Mouse (Mus musculus): Measurements from ENCODE around the gene Gpr62. TPM values are rescaled to one million over a fixed set of nuclear protein-coding genes. Genes with fewer than 3 reads are reported as not detected.

Gene Gpr62
- polyA plus RNA-seq, 1 experiment = not detected

GRCm38 (mm10) chr9:106463122-106464063 lies 2.3 kb downstream of the Gpr62 start:
- H3K4me1 ChIP-seq (ENCODE audit: control insufficient read depth, insufficient read depth, low read length) = no peaks in the 10 kb centered on the region
- WGBS = 86% methylated on average over 21 of the region's 21 CpGs

GRCm38 (mm10) chr9:106462430-106462800 lies 3.3 kb downstream of the Gpr62 start:
- 90% methylated on average over 12 of the region's 12 CpGs for WGBS
- TF ChIP-seq POLR2A (IDR thresholded peaks at IDR 0.05; ENCODE audit: borderline replicate concordance, control insufficient read depth, low read depth, low read length) = no peak
- TF ChIP-seq CTCF (IDR thresholded peaks at IDR 0.05; ENCODE audit: control insufficient read depth, insufficient read depth, low read length) = no peak
- no peak overlapping the region for H3K27ac ChIP-seq (ENCODE audit: control insufficient read depth, insufficient read depth, low read depth, low read length, poor library complexity)
- H3K4me3 ChIP-seq (replicated peaks; ENCODE audit: control insufficient read depth, low read depth, low read length) = no peak overlapping the region
- no peaks in the 10 kb centered on the region for H3K4me1 ChIP-seq (ENCODE audit: control insufficient read depth, insufficient read depth, low read length)

More at GRCm38 (mm10) chr9:106463122-106464063, 2.3 kb downstream of the Gpr62 start:
- no peak for TF ChIP-seq POLR2A (IDR thresholded peaks at IDR 0.05; ENCODE audit: borderline replicate concordance, control insufficient read depth, low read depth, low read length)
- TF ChIP-seq CTCF (IDR thresholded peaks at IDR 0.05; ENCODE audit: control insufficient read depth, insufficient read depth, low read length) = no peak
- no peak overlapping the region; the same call in 1 of the 2 replicates for H3K27ac ChIP-seq (ENCODE audit: control insufficient read depth, insufficient read depth, low read depth, low read length, poor library complexity)
- H3K4me3 ChIP-seq (replicated peaks; ENCODE audit: control insufficient read depth, low read depth, low read length) = no peak overlapping the region

DNA sequence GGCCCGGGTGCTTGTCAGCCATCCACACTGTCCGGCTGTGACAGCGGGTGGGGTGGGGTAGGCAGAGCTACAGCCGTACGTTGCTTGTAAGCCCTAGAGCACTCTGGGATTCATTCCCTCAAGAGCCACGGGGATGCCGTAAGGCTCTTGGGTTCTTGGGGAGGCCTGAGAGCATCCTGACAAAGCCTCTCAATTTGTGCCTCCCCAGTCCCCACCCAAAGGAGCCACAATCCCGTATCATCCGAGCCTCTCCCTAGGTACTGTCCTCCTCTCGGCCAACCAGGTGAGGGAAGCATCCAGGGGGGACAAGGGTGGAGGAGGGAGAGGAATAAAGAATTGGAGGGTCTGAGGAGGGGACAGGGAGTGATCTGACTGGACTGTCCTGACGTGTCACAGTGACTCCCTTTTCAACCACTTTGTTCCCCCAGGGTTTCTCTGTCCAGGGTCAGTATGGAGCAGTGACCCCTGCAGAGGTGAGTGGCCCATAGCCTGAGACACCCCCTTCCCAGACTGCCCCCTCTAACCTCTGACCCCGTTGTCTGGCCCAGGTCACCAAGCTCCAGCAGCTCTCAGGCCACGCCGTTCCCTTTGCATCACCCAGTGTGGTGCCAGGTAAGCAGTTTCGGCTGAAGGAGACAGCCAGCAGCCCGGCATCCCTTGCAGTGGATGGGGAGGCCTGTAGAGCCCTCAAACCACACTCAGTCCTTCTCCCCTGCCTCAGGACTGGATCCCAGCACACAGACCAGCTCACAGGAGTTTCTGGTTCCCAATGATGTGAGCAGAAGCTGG lies 3.9 kb downstream of the Gpr62 start:
- Histone ChIP-seq H3K4me1 (ENCODE audit: control insufficient read depth, insufficient read depth, low read length) (no peaks in the 10 kb centered on the region), H3K27ac (ENCODE audit: control insufficient read depth, insufficient read depth, low read depth, low read length, poor library complexity) (no peak overlapping the region), H3K4me3 (replicated peaks; ENCODE audit: control insufficient read depth, low read depth, low read length) (no peak overlapping the region)
- 87% methylated on average over 16 of the region's 16 CpGs for WGBS
- TF ChIP-seq POLR2A (IDR thresholded peaks at IDR 0.05; ENCODE audit: borderline replicate concordance, control insufficient read depth, low read depth, low read length) (no peak), CTCF (IDR thresholded peaks at IDR 0.05; ENCODE audit: control insufficient read depth, insufficient read depth, low read length) (no peak)

DNA sequence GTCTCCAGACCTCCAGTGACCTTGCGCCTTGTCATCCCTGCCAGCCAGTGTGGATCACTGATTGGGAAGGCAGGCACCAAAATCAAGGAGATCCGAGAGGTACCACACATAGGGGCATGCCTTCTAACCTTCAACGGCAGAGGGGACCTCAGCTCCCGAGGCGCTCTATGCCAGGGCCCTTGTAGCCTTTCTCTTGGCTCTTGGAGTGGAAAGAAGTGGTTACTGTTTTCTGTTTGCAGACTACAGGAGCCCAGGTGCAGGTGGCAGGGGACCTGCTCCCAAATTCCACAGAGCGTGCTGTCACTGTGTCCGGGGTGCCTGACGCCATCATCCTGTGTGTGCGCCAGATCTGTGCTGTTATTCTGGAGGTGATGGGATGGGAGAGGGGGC lies 4.7 kb downstream of the Gpr62 start:
- Histone ChIP-seq H3K27ac (ENCODE audit: control insufficient read depth, insufficient read depth, low read depth, low read length, poor library complexity) (no peak overlapping the region), H3K4me3 (replicated peaks; ENCODE audit: control insufficient read depth, low read depth, low read length) (no peak overlapping the region), H3K4me1 (ENCODE audit: control insufficient read depth, insufficient read depth, low read length) (no peaks in the 10 kb centered on the region)
- WGBS = 91% methylated on average over 9 of the region's 9 CpGs
- TF ChIP-seq CTCF (IDR thresholded peaks at IDR 0.05; ENCODE audit: control insufficient read depth, insufficient read depth, low read length) = no peak
- TF ChIP-seq POLR2A (IDR thresholded peaks at IDR 0.05; ENCODE audit: borderline replicate concordance, control insufficient read depth, low read depth, low read length) = no peak

DNA sequence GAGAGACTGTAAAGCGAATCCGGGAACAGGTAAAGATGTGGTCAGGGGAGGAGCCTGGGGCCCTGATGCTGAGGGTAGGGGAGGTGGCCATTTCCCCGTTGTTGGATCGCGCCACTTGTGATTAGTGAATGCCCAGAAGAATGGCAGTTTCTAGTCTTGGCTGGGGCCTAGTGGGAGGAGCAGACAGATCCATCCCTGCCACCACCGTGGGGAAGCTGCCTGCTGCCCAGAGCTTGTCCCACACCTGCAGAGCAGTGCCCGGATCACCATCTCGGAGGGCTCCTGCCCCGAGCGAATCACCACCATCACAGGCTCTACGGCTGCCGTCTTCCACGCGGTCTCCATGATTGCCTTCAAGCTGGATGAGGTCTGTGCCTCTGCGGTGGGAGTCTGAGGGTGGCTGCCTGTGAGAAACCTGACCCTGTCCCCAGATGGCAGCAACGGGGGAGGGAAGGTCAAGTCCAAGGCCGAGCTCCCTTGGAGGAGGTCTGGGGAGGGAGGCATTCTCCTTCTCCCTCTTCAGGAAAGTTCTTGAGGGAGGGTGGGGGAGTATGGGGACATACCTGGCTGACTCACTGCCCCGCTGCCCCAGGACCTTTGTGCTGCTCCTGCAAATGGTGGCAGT lies 5.2 kb downstream of the Gpr62 start:
- 84% methylated on average over 18 of the region's 18 CpGs for WGBS
- no peaks in the 10 kb centered on the region for H3K4me1 ChIP-seq (ENCODE audit: control insufficient read depth, insufficient read depth, low read length)
- no peak overlapping the region for H3K27ac ChIP-seq (ENCODE audit: control insufficient read depth, insufficient read depth, low read depth, low read length, poor library complexity)
- TF ChIP-seq CTCF (IDR thresholded peaks at IDR 0.05; ENCODE audit: control insufficient read depth, insufficient read depth, low read length) (no peak), POLR2A (IDR thresholded peaks at IDR 0.05; ENCODE audit: borderline replicate concordance, control insufficient read depth, low read depth, low read length) (no peak)
- no peak overlapping the region for H3K4me3 ChIP-seq (replicated peaks; ENCODE audit: control insufficient read depth, low read depth, low read length)

DNA sequence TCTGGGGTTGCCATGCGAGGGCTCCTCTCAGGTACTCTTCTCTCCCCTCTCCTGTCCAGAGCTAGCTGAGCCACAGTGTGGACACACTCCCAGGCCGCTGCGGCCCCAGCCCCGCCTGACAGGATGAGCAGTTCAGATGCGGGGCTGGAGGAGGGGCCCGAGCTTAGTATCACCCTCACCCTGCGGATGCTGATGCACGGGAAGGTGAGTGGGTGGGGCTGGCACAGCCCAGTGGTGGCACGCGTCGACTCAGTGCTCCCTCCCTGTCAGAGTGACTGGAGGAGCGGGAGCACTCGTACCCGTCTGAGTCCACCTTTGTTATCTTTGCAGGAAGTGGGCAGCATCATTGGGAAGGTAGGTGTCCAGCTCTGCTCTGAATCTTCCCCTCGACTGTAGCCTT lies 5.8 kb downstream of the Gpr62 start:
- no peak for TF ChIP-seq CTCF (IDR thresholded peaks at IDR 0.05; ENCODE audit: control insufficient read depth, insufficient read depth, low read length)
- no peak for TF ChIP-seq POLR2A (IDR thresholded peaks at IDR 0.05; ENCODE audit: borderline replicate concordance, control insufficient read depth, low read depth, low read length)
- Histone ChIP-seq H3K4me1 (ENCODE audit: control insufficient read depth, insufficient read depth, low read length) (no peaks in the 10 kb centered on the region), H3K4me3 (replicated peaks; ENCODE audit: control insufficient read depth, low read depth, low read length) (no peak overlapping the region), H3K27ac (ENCODE audit: control insufficient read depth, insufficient read depth, low read depth, low read length, poor library complexity) (no peak overlapping the region)
- 86% methylated on average over 15 of the region's 15 CpGs for WGBS

DNA sequence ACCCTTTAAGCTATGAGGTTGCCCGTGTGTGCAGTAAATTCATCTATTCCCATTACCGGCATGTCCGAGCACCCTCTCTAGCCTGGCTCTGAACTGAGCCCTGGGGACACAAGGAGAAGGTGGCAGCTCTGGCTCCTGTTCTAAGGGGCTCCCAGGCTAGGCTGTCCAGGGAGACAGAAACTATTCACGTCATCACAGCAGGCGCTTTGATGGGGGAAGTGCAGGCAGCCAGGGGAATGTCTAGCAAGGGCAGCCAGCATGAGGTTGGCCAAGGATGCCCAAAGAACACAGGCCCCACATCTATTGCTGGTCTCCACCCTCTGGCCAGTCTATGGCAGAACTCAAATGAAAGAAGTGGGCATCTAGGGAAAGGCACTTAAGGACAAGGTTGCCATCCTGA lies 7.8 kb downstream of the Gpr62 start:
- 77% methylated on average over 5 of the region's 5 CpGs for WGBS
- Histone ChIP-seq H3K4me1 (ENCODE audit: control insufficient read depth, insufficient read depth, low read length) (no peaks in the 10 kb centered on the region), H3K27ac (ENCODE audit: control insufficient read depth, insufficient read depth, low read depth, low read length, poor library complexity) (no peak overlapping the region), H3K4me3 (replicated peaks; ENCODE audit: control insufficient read depth, low read depth, low read length) (no peak overlapping the region)
- TF ChIP-seq CTCF (IDR thresholded peaks at IDR 0.05; ENCODE audit: control insufficient read depth, insufficient read depth, low read length) = no peak
- no peak for TF ChIP-seq POLR2A (IDR thresholded peaks at IDR 0.05; ENCODE audit: borderline replicate concordance, control insufficient read depth, low read depth, low read length)

DNA sequence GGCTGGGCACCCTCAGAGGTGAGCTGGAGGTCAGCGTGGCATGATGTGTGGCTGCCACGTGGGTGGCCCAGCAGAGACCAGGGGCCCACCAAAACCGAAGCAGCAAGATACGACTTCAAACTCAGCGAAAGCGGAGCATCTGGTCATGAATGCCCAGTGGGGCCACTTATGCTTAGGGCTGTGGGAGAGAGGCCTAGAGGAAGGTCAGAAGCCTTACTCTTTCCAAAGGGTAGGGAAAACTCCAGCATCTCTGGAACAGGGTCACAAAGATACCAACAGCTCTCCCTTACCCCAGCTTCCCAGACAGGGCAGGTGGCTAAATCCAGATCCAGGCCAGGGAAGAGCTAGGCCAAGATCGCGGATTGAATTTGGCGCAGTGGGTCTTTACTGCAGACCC lies 8.6 kb downstream of the Gpr62 start:
- Histone ChIP-seq H3K4me1 (ENCODE audit: control insufficient read depth, insufficient read depth, low read length) (no peaks in the 10 kb centered on the region), H3K4me3 (replicated peaks; ENCODE audit: control insufficient read depth, low read depth, low read length) (no peak overlapping the region), H3K27ac (ENCODE audit: control insufficient read depth, insufficient read depth, low read depth, low read length, poor library complexity) (no peak overlapping the region)
- 93% methylated on average over 9 of the region's 9 CpGs for WGBS
- TF ChIP-seq POLR2A (IDR thresholded peaks at IDR 0.05; ENCODE audit: borderline replicate concordance, control insufficient read depth, low read depth, low read length) = no peak
- no peak for TF ChIP-seq CTCF (IDR thresholded peaks at IDR 0.05; ENCODE audit: control insufficient read depth, insufficient read depth, low read length)
